Mouse (Mus musculus): ENCODE results near the gene Fv1. TPM values are rescaled to one million over a fixed set of nuclear protein-coding genes. Genes with fewer than 3 reads are reported as not detected.

The Fv1 gene
- total RNA-seq, 2 experiments from 2014 or later: 7.9 to 8.5 TPM

Other genes with a start within 250 kb of the Fv1 start
- gene Zfp979, start 226.5 kb upstream of the Fv1 start, total RNA-seq (2021): under 1 TPM; 0.31 to 0.44 TPM
- not detected for gene Zfp534, start 166.4 kb upstream of the Fv1 start, total RNA-seq (2021)
- gene Zfp984, start 59.2 kb upstream of the Fv1 start, total RNA-seq (2021): 1 to 10 TPM; 1.9 to 2.7 TPM
- gene Zfp933, start 20.6 kb upstream of the Fv1 start, total RNA-seq (2021): 10 to 100 TPM; 17.4 to 18.1 TPM
- gene Miip, start 163 bp upstream of the Fv1 start, total RNA-seq (2021): 10 to 100 TPM; 15.2 to 26.5 TPM
- gene Mfn2, start 35.7 kb downstream of the Fv1 start, total RNA-seq (2021): 100 to 1,000 TPM; 191 to 194 TPM
- gene Plod1, start 67.8 kb downstream of the Fv1 start, total RNA-seq (2021): 10 to 100 TPM; 21.7 to 25.2 TPM
- 10 to 100 TPM; 28.4 to 29.1 TPM for gene 2510039O18Rik, start 71.9 kb downstream of the Fv1 start, total RNA-seq (2021)
- gene Nppb, start 116.8 kb downstream of the Fv1 start, total RNA-seq (2021): not detected
- gene Nppa, start 131.7 kb downstream of the Fv1 start, total RNA-seq (2021): not detected
- gene Clcn6, start 169.8 kb downstream of the Fv1 start, total RNA-seq (2021): 10 to 100 TPM; 70.9 to 73.9 TPM
- gene Mthfr, start 170.1 kb downstream of the Fv1 start, total RNA-seq (2021): 10 to 100 TPM; 28.7 to 31.9 TPM
- gene Agtrap, start 219.1 kb downstream of the Fv1 start, total RNA-seq (2021): 1 to 10 TPM; 6.2 to 6.9 TPM

All from layer of hippocampus, postnatal 25 days (tissue).